Mouse (Mus musculus) liver, embryonic 11.5 days (tissue): ENCODE results near the gene Tle1. TPM values are rescaled to one million over a fixed set of nuclear protein-coding genes. Genes with fewer than 3 reads are reported as not detected.

Source experiments
- ATAC-seq: fragments of 200-750 bp; cut with Nextera tagmentation; replicated peaks from 2 replicates; pipeline ENCODE4 v1.8.0; 2017; ENCODE audit warnings: moderate number of reproducible peaks, mild to moderate bottlenecking, moderate TSS enrichment, moderate library complexity; ENCODE audit not compliant: low FRiP score
- DNase-seq: peaks from one replicate; pipeline ENCODE4 v3.0.0-alpha.2; 2017; ENCODE audit warnings: low spot score
- H3K27ac ChIP-seq: fragments of 300-500 bp; sonication (generic); 2 replicates; pipeline ENCODE4 v1.5.1; 2014; ENCODE audit warnings: mild to moderate bottlenecking, low read depth, low read length, control low read depth
- H3K27me3 ChIP-seq: fragments of 300-500 bp; sonication (generic); replicated peaks from 2 replicates; pipeline ENCODE4 v1.6.1; 2014; ENCODE audit warnings: low read length, mixed read lengths; ENCODE audit not compliant: control insufficient read depth, insufficient read depth
- H3K36me3 ChIP-seq: fragments of 300-500 bp; sonication (generic); 2 replicates; pipeline ENCODE4 v1.6.1; 2014; ENCODE audit warnings: mild to moderate bottlenecking, low read length, moderate library complexity, mixed read lengths; ENCODE audit not compliant: control insufficient read depth, insufficient read depth
- H3K4me1 ChIP-seq: fragments of 300-500 bp; sonication (generic); replicated peaks from 2 replicates; pipeline ENCODE4 v1.6.1; 2014; ENCODE audit warnings: low read length, mixed read lengths; ENCODE audit not compliant: control insufficient read depth, insufficient read depth
- H3K4me2 ChIP-seq: fragments of 300-500 bp; sonication (generic); 2 replicates; pipeline ENCODE4 v1.6.1; 2014; ENCODE audit warnings: mild to moderate bottlenecking, control low read depth, moderate library complexity
- H3K4me3 ChIP-seq: fragments of 300-500 bp; sonication (generic); 2 replicates; pipeline ENCODE4 v1.5.1; 2014; ENCODE audit warnings: low read depth, low read length, control low read depth
- H3K9ac ChIP-seq: fragments of 300-500 bp; sonication (generic); 2 replicates; pipeline ENCODE4 v1.6.1; 2014; ENCODE audit warnings: low read depth, low read length, control low read depth
- H3K9me3 ChIP-seq: fragments of 300-500 bp; sonication (generic); 2 replicates; pipeline ENCODE4 v1.6.1; 2016; ENCODE audit warnings: low read length, inconsistent platforms, mixed read lengths; ENCODE audit not compliant: control insufficient read depth
- WGBS: fragments of 180-500 bp; shearing (Covaris S2); extraction: QIAGEN DNeasy Blood & Tissue Kit; methylation state at CpG from one replicate; pipeline ENCODE4 v1.1.7; 2014; 5-methylcytosine and 5-hydroxymethylcytosine counted together
- polyA plus RNA-seq: library from polyadenylated mRNA; unstranded; fragments of >200 nt; fragmentation: Nextera tagmentation; extraction: Ambion mirVana; gene quantifications from 2 replicates; pipeline ENCODE4 v1.2.1, GENCODE M21; 2014

The Tle1 gene
- polyA plus RNA-seq, 1 experiment from 2014 or later, result 18.2 TPM

DNA sequence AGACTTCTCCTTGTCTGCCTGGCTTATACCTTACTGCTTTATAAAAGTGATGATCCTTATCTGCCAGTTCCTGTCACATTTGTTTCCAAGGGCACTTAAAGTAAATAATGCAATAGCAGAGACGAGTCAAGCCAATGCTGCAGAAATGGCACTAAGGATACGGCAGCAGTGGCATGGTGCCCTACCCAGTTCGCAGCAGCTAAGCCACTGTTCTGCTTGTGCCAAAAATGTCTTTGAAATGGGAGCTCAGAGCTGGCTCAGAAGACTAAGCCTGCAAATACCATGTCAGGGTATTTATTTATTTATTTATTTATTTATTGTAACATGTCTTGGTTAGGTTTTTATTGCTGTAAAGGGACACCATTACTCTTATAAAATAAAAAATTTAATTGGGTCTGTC, 132.8 kb downstream of the Tle1 start:
- Histone ChIP-seq H3K36me3 (no peaks in the 10 kb centered on the region), H3K9ac (no peak overlapping the region), H3K4me2 (no peak overlapping the region), H3K9me3 (no peaks in the 10 kb centered on the region), H3K4me3 (no peak overlapping the region), H3K4me1 (no peaks in the 10 kb centered on the region), H3K27ac (no peak overlapping the region), H3K27me3 (no peaks in the 10 kb centered on the region)
- DNase-seq, result no peak
- WGBS, result 73% methylated on average over 3 of the region's 3 CpGs
- no peak for ATAC-seq
